Mouse (Mus musculus): ENCODE results near the gene Nck2. TPM values are rescaled to one million over a fixed set of nuclear protein-coding genes. Genes with fewer than 3 reads are reported as not detected.
A peak's percentile ranks its signal among the peaks of the same experiment; 100 is the strongest.

Gene Nck2
- polyA plus RNA-seq, 1 experiment from 2014 or later: 53.2 TPM

DNA sequence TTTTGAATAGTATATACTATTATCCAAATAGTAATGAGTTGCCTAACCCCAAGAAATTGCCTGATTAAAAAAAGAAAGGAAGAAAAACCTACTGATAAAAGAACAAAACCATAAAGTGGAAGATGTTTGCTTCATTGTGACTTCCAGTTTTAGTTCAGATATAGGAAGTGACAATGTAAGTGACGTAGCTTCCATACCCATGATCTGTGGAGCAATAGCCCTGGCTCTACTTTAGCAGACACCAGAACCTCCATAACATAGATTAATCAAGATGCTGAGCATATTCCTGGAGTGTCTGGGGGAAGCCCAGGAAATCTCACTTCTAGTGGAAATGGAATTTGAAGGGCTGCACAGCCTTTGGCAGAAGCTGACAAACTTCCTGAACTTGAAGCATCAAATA is 144.6 kb downstream of the Nck2 start:
- Histone ChIP-seq H3K27ac (replicated peaks; ENCODE audit: low read depth, low read length) (no peak overlapping the region), H3K9ac (ENCODE audit: low read length) (no peak overlapping the region), H3K4me3 (ENCODE audit: low read depth, low read length) (no peak overlapping the region), H3K27me3 (ENCODE audit: control insufficient read depth, insufficient read depth, low read length) (no peaks in the 10 kb centered on the region), H3K4me1 (ENCODE audit: control insufficient read depth, insufficient read depth, low read length) (no peaks in the 10 kb centered on the region), H3K9me3 (ENCODE audit: control insufficient read depth, low read length) (no peaks in the 10 kb centered on the region), H3K4me2 (ENCODE audit: low read depth, severe bottlenecking) (no peak overlapping the region), H3K36me3 (ENCODE audit: control insufficient read depth, insufficient read depth, low read length) (no peaks in the 10 kb centered on the region)
- WGBS: 94% methylated on average over 1 of the region's 1 CpGs
- DNase-seq (ENCODE audit: low spot score) (no peak), ATAC-seq (ENCODE audit: insufficient number of reproducible peaks, low FRiP score, low TSS enrichment, low read depth) (no peak)

DNA sequence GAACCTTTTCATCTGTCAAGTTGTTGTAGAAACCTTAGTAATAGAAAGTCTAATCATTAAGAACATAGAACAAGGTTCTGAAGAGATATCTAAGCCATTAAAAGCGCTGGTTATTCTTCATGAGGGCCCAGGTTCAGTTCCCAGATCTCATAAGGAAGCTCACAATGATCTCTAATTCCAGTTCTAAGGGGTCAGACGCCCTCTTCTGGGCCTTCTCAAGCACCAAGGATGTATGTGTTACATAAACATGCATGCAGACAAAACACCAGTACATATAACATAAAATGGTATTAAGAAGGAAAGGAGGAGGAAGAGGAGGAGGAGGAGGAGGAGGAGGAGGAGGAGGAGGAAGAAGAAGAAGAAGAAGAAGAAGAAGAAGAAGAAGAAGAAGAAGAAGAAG is 145.5 kb downstream of the Nck2 start:
- no peaks in the 10 kb centered on the region for H3K27me3 ChIP-seq (ENCODE audit: control insufficient read depth, insufficient read depth, low read length)
- no peak overlapping the region for H3K9ac ChIP-seq (ENCODE audit: low read length)
- no peaks in the 10 kb centered on the region for H3K9me3 ChIP-seq (ENCODE audit: control insufficient read depth, low read length)
- ATAC-seq (ENCODE audit: insufficient number of reproducible peaks, low FRiP score, low TSS enrichment, low read depth) (no peak), DNase-seq (ENCODE audit: low spot score) (no peak)
- H3K4me1 ChIP-seq (ENCODE audit: control insufficient read depth, insufficient read depth, low read length): no peaks in the 10 kb centered on the region
- H3K4me3 ChIP-seq (ENCODE audit: low read depth, low read length): no peak overlapping the region
- H3K27ac ChIP-seq (replicated peaks; ENCODE audit: low read depth, low read length): no peak overlapping the region; the same call in 1 of the 2 replicates
- H3K4me2 ChIP-seq (ENCODE audit: low read depth, severe bottlenecking): no peak overlapping the region
- WGBS: 65% methylated on average over 2 of the region's 2 CpGs
- H3K36me3 ChIP-seq (ENCODE audit: control insufficient read depth, insufficient read depth, low read length): no peaks in the 10 kb centered on the region

DNA sequence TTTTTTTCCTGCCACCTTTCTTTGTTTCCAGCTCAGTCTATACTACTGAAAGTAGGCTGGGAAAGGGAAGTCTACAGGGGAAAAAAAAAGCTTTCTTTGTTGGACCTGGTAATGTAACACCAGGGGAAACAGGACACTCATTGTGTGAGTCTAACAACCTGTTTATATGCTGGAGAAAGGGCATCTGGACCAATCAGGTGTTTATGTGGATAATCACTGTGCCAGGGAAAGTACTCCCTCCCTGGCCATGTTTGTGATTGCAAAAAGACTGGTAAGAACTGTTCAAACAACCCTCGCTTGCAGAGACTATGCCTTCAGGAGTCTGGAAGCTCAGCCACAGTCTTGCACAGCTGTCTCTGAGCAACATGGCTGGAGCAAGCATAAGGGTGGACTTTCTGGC is 146.3 kb downstream of the Nck2 start:
- Histone ChIP-seq H3K36me3 (ENCODE audit: control insufficient read depth, insufficient read depth, low read length) (no peaks in the 10 kb centered on the region), H3K4me1 (ENCODE audit: control insufficient read depth, insufficient read depth, low read length) (no peaks in the 10 kb centered on the region; the same call in 1 of the 2 replicates), H3K27ac (replicated peaks; ENCODE audit: low read depth, low read length) (peak overlapping the region; percentile 80), H3K9ac (ENCODE audit: low read length) (no peak overlapping the region), H3K4me2 (ENCODE audit: low read depth, severe bottlenecking) (no peak overlapping the region), H3K9me3 (ENCODE audit: control insufficient read depth, low read length) (no peaks in the 10 kb centered on the region), H3K27me3 (ENCODE audit: control insufficient read depth, insufficient read depth, low read length) (no peaks in the 10 kb centered on the region), H3K4me3 (ENCODE audit: low read depth, low read length) (no peak overlapping the region)
- peak; percentile 54 for DNase-seq (ENCODE audit: low spot score)
- ATAC-seq (ENCODE audit: insufficient number of reproducible peaks, low FRiP score, low TSS enrichment, low read depth): peak; percentile 82
- WGBS: 38% methylated on average over 1 of the region's 1 CpGs

- no peak for DNase-seq (ENCODE audit: low spot score)
- Histone ChIP-seq H3K4me3 (ENCODE audit: low read depth, low read length) (no peak overlapping the region), H3K4me1 (ENCODE audit: control insufficient read depth, insufficient read depth, low read length) (no peaks in the 10 kb centered on the region; the same call in 1 of the 2 replicates), H3K27me3 (ENCODE audit: control insufficient read depth, insufficient read depth, low read length) (no peaks in the 10 kb centered on the region), H3K36me3 (ENCODE audit: control insufficient read depth, insufficient read depth, low read length) (no peaks in the 10 kb centered on the region), H3K9me3 (ENCODE audit: control insufficient read depth, low read length) (no peaks in the 10 kb centered on the region), H3K27ac (replicated peaks; ENCODE audit: low read depth, low read length) (no peak overlapping the region), H3K9ac (ENCODE audit: low read length) (no peak overlapping the region), H3K4me2 (ENCODE audit: low read depth, severe bottlenecking) (no peak overlapping the region)
- no peak for ATAC-seq (ENCODE audit: insufficient number of reproducible peaks, low FRiP score, low TSS enrichment, low read depth)
- WGBS: 88% methylated on average over 3 of the region's 3 CpGs
Measured at GRCm38 (mm10) chr1:43593069-43593468, 148.7 kb downstream of the Nck2 start.

DNA sequence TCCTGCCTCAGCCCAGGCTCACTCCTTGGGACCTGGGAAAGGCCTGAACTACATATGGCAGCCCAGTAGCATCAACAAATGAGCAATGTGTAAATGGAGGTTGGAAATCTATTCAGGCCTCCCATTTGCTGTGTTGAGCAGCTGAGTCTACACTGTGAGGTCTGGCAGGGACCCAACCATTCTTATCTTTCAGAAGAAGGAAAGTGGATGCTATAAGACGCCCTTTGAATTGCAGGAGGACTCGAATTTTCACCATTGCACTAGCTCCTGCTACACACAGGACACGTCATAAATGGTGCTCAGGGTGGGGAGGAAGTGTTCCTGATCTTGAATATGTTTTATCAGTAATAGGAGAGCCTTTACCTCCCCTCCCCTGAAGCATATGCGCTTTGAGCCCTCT is 150.4 kb downstream of the Nck2 start:
- no peak overlapping the region for H3K9ac ChIP-seq (ENCODE audit: low read length)
- no peaks in the 10 kb centered on the region for H3K27me3 ChIP-seq (ENCODE audit: control insufficient read depth, insufficient read depth, low read length)
- no peak overlapping the region for H3K4me3 ChIP-seq (ENCODE audit: low read depth, low read length)
- no peak overlapping the region for H3K4me2 ChIP-seq (ENCODE audit: low read depth, severe bottlenecking)
- no peak for DNase-seq (ENCODE audit: low spot score)
- ATAC-seq (ENCODE audit: insufficient number of reproducible peaks, low FRiP score, low TSS enrichment, low read depth): no peak
- no peaks in the 10 kb centered on the region; the same call in 1 of the 2 replicates for H3K4me1 ChIP-seq (ENCODE audit: control insufficient read depth, insufficient read depth, low read length)
- H3K9me3 ChIP-seq (ENCODE audit: control insufficient read depth, low read length): no peaks in the 10 kb centered on the region
- H3K36me3 ChIP-seq (ENCODE audit: control insufficient read depth, insufficient read depth, low read length): no peaks in the 10 kb centered on the region
- no peak overlapping the region for H3K27ac ChIP-seq (replicated peaks; ENCODE audit: low read depth, low read length)
- WGBS: 63% methylated on average over 4 of the region's 4 CpGs

DNA sequence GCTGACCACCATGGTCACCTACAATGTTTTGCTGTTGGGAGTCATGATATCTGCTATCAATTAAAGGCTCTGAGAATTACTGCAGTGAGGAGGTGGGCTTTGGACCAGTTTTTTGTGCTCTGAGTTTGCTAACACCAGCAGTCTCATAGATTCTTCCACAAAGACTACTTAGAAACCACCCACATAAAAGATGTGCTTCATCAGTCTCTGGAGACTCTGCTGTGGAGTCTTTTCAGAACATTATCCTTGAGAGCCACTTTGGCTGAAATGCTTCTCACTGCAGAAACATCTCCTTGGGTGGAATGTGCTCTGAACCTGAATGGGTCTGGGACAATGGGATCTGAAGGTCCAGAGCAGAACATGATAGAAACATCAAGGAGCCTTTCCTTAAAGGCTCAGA is 153.4 kb downstream of the Nck2 start:
- no peaks in the 10 kb centered on the region for H3K27me3 ChIP-seq (ENCODE audit: control insufficient read depth, insufficient read depth, low read length)
- no peak for DNase-seq (ENCODE audit: low spot score)
- no peaks in the 10 kb centered on the region for H3K36me3 ChIP-seq (ENCODE audit: control insufficient read depth, insufficient read depth, low read length)
- H3K9ac ChIP-seq (ENCODE audit: low read length): no peak overlapping the region
- no peak overlapping the region for H3K4me2 ChIP-seq (ENCODE audit: low read depth, severe bottlenecking)
- no peak overlapping the region for H3K4me3 ChIP-seq (ENCODE audit: low read depth, low read length)
- H3K4me1 ChIP-seq (ENCODE audit: control insufficient read depth, insufficient read depth, low read length): no peaks in the 10 kb centered on the region; the same call in 1 of the 2 replicates
- H3K9me3 ChIP-seq (ENCODE audit: control insufficient read depth, low read length): 0 out of 2 replicates have a peak, but pooled peaks cover 2% of the 10 kb centered on the region
- no peak overlapping the region for H3K27ac ChIP-seq (replicated peaks; ENCODE audit: low read depth, low read length)
- ATAC-seq (ENCODE audit: insufficient number of reproducible peaks, low FRiP score, low TSS enrichment, low read depth): no peak

- no peak overlapping the region for H3K4me2 ChIP-seq (ENCODE audit: low read depth, severe bottlenecking)
- H3K27ac ChIP-seq (replicated peaks; ENCODE audit: low read depth, low read length): no peak overlapping the region
- no peak overlapping the region for H3K9ac ChIP-seq (ENCODE audit: low read length)
- 0 out of 2 replicates have a peak, but pooled peaks cover 2% of the 10 kb centered on the region for H3K9me3 ChIP-seq (ENCODE audit: control insufficient read depth, low read length)
- H3K4me3 ChIP-seq (ENCODE audit: low read depth, low read length): no peak overlapping the region
- DNase-seq (ENCODE audit: low spot score): no peak
- H3K36me3 ChIP-seq (ENCODE audit: control insufficient read depth, insufficient read depth, low read length): no peaks in the 10 kb centered on the region
- H3K27me3 ChIP-seq (ENCODE audit: control insufficient read depth, insufficient read depth, low read length): no peaks in the 10 kb centered on the region
- H3K4me1 ChIP-seq (ENCODE audit: control insufficient read depth, insufficient read depth, low read length): no peaks in the 10 kb centered on the region; the same call in 1 of the 2 replicates
- ATAC-seq (ENCODE audit: insufficient number of reproducible peaks, low FRiP score, low TSS enrichment, low read depth): no peak
Measured at GRCm38 (mm10) chr1:43599483-43599882, 155.1 kb downstream of the Nck2 start.

DNA sequence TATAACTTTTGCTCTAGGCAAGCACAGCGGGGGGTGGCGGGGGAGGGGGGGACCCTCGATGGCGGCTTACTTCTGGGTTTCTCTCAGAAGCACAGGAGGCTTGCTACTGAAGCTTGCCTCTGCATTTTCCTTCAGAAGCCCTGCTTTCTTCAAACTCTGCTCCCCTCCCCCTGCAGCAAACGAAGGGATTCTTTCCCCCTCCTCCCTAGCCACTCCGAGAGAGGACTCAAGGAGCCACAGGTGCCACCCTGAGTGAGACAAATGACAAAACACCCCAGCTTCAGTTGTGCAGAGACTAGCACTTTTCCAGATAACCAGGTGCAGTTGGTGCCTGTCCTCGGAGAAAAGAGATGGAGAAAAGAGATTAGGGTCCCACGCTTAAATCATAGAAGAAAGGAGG is 156.7 kb downstream of the Nck2 start:
- 45% methylated on average over 8 of the region's 8 CpGs for WGBS
- H3K27ac ChIP-seq (replicated peaks; ENCODE audit: low read depth, low read length): no peak overlapping the region
- no peak overlapping the region for H3K4me3 ChIP-seq (ENCODE audit: low read depth, low read length)
- no peak overlapping the region for H3K9ac ChIP-seq (ENCODE audit: low read length)
- no peak for ATAC-seq (ENCODE audit: insufficient number of reproducible peaks, low FRiP score, low TSS enrichment, low read depth)
- no peaks in the 10 kb centered on the region for H3K36me3 ChIP-seq (ENCODE audit: control insufficient read depth, insufficient read depth, low read length)
- H3K27me3 ChIP-seq (ENCODE audit: control insufficient read depth, insufficient read depth, low read length): no peaks in the 10 kb centered on the region
- H3K4me1 ChIP-seq (ENCODE audit: control insufficient read depth, insufficient read depth, low read length): no peaks in the 10 kb centered on the region
- 0 out of 2 replicates have a peak, but pooled peaks cover 2% of the 10 kb centered on the region for H3K9me3 ChIP-seq (ENCODE audit: control insufficient read depth, low read length)
- DNase-seq (ENCODE audit: low spot score): no peak
- no peak overlapping the region for H3K4me2 ChIP-seq (ENCODE audit: low read depth, severe bottlenecking)

DNA sequence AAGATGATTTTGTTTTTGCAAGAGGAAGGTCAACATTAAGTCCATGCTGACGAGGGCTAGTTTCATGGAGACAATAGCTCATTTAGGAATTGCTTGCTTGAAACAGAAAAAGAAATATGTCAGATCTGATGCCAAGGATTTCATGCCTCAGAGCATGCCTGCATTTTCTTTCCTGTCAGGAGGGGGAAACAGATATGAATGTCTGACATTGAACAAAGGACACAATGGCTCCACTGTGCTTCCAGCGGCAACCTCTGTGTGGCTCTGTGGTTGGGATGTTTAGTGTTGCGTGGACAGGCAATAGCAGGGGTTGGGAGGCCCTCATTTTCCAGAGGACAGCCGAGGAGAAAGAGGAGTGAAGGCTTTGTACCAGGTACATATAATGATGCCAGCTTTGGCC is 171.6 kb downstream of the Nck2 start:
- Histone ChIP-seq H3K4me3 (ENCODE audit: low read depth, low read length) (no peak overlapping the region), H3K27ac (replicated peaks; ENCODE audit: low read depth, low read length) (no peak overlapping the region), H3K27me3 (ENCODE audit: control insufficient read depth, insufficient read depth, low read length) (no peaks in the 10 kb centered on the region), H3K9me3 (ENCODE audit: control insufficient read depth, low read length) (no peaks in the 10 kb centered on the region; the same call in 1 of the 2 replicates), H3K4me2 (ENCODE audit: low read depth, severe bottlenecking) (no peak overlapping the region), H3K4me1 (ENCODE audit: control insufficient read depth, insufficient read depth, low read length) (no peaks in the 10 kb centered on the region), H3K36me3 (ENCODE audit: control insufficient read depth, insufficient read depth, low read length) (no peaks in the 10 kb centered on the region), H3K9ac (ENCODE audit: low read length) (no peak overlapping the region)
- ATAC-seq (ENCODE audit: insufficient number of reproducible peaks, low FRiP score, low TSS enrichment, low read depth): no peak
- DNase-seq (ENCODE audit: low spot score): no peak
- WGBS: 78% methylated on average over 4 of the region's 4 CpGs
